Mouse (Mus musculus) telencephalon, adult 2 months (tissue): Measurements from ENCODE around the gene Os9.
A peak's percentile ranks its signal among the peaks of the same experiment; 100 is the strongest.
"Not testable (repeated sequence)": the region's sequence is repeated elsewhere in the genome, so short reads cannot be mapped to it uniquely, and the experiment has no call there.

Experiments used
- DNase-seq: peaks from one replicate; pipeline ENCODE4 v3.0.0-alpha.2; 2011; ENCODE audit warnings: low read depth, low spot score

The Os9 gene

DNA sequence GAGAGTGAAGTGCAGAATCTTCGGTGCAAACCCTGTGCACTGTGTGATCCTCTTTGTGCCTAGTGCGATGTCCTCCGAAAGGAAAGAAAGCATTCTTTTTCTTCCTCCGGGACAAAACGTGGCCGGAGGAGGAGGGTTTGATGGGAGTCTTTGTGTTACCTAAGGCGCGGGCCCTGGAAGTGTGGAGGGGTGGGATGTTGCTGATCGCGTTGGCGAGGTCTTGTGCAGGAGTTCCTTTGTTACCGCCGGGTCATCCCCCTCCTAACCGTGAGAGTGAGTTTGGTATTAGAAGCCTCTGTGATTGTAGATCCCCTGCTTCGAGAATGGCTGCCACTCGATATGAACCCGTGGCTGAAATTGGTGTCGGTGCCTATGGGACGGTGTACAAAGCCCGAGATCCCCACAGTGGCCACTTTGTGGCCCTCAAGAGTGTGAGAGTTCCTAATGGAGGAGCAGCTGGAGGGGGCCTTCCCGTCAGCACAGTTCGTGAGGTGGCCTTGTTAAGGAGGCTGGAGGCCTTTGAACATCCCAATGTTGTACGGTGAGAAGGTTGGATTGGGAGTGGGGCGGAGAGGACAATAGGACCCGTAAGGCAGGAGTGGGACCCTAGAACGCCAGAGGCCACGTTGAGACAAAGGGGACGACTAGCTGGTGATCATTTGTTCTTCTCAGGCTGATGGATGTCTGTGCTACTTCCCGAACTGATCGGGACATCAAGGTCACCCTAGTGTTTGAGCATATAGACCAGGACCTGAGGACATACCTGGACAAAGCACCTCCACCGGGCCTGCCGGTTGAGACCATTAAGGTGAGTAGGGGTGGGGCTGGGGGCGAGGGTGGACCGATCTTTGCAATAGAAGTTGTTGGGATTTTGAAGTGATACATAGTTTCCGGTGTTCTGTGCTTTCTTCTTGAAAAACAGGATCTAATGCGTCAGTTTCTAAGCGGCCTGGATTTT is 56.7 kb downstream of the Os9 start:
- DNase-seq = no peak

DNA sequence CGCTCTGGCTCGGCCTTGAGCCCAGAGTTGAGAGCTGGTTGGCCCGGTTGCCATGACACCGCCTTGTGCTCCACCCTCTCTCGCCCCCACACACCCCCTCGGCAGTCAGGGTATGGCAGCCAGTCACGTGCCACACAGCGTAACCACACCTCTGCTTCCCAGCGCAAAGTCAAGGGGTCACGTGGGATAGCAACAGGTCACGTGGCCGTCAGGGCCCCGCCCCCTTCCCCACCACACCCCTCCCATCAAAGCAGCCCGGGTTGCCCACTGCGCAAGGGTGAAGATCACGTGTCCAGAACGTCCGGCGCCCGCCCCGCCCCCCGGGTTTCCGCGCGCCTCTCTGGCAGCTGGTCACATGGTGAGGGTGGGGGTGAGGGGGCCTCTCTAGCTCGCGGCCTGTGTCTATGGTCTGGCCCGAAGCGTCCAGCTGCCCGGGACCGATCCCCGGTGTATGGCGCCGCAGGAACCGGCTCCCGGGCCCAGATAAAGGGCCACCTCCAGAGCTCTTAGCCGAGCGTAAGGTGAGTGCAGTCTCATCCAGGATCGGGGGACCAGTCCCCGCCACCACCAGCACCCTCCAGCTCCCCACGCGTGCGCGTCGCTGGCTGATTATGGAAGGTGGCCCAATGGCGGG is 57.6 kb downstream of the Os9 start, which contains the start of gene Cdk4:
TSS of gene Cdk4 (plus strand) at position 296 of the 634 bp plus-strand sequence.
- peak; percentile 98 for DNase-seq

DNA sequence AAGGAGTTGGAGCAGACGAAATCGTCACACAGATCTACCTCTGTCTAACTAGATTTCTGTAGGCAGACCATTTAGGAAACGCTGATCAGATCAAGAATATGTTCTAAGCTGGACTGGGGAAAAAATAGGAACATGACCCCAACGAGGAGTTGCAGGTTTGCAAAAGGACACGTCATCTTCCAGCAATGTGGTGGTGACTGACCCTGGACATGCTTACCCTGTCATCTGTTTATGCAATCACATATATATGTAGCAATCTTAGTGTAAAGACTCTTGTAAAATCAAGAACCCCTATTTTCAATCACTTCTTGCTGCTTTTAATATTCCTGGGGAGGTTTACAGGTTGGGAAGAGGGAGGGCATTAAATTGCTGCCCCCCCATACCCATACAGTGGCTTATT is 58.4 kb downstream of the Os9 start:
- DNase-seq = no peak

GRCm38 (mm10) chr10:127062101-127062500 is 58.8 kb downstream of the Os9 start:
- DNase-seq = not testable (repeated sequence)

- no peak for DNase-seq
These were observed 59.4 kb downstream of the Os9 start for GRCm38 (mm10) chr10:127061513-127061912.

- DNase-seq = no peak
These were observed 59.8 kb downstream of the Os9 start for GRCm38 (mm10) chr10:127061085-127061484.

GRCm38 (mm10) chr10:127059968-127060916 is 60.7 kb downstream of the Os9 start, which contains the start of gene March9:
Gene March9 (minus strand): TSS chr10:127060184.
- DNase-seq = no peak

- no peak for DNase-seq
These were observed 61.6 kb downstream of the Os9 start for GRCm38 (mm10) chr10:127059174-127059967.

DNA sequence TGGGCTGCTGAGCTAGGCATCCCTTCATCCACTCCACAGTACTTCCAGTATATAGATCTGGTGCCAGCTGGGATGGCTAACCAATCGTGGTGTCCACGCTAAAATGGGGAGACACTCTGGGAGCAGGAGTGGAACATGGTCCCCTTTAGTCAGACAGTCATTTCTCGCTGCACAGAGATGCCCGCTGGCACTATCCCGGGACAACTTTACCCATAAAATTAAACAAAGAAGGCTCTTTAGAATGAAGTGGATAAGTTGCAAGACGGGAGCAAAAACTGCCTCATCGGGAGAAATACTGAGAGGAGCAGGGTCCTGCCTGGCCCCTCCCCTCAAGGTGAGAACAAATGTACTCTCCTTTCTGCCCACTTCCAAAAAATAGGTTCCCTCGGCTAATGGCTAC is 62.2 kb downstream of the Os9 start:
- DNase-seq = no peak

- DNase-seq = no peak
These were observed 62.8 kb downstream of the Os9 start for GRCm38 (mm10) chr10:127058161-127058560.

DNA sequence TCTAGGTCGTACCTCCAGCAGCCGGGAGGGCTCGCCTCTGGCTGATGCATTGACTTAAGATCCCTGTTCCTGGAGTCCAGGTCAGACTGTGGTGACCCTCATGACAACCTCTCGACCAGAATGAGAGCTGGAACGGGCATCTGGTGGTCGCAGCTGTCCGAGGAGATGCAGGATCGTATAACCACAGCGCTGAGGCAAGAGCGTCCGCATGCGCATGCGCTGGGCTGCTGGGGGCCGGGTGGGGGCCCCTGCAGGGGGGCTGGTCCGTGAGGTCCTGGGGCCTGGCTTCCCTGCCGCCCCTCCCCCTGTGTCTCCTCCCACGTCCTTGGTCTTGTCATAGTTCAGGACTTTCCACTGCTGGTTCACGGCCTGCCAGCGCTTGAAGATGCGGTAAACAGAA is 64.4 kb downstream of the Os9 start:
- no peak for DNase-seq

DNA sequence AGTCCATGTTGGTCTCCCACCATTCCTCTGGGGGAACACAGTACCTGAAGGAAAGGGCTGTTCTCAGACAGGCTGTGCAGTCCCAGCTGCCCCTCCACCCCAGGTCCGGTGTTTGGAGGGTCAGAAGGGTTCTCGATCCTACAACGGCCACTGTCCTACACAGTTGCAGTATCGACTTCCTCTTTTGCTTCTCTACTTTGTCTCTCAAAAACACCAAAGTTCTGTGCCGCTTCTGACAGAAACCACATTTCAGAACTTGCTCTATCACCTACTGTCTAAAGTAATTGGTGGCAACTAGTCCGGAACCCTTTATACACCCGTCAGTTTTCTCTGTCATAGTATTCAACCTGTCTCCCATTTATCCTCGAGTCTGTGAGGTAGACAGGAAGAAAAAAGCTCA is 65.5 kb downstream of the Os9 start:
- DNase-seq = no peak

DNA sequence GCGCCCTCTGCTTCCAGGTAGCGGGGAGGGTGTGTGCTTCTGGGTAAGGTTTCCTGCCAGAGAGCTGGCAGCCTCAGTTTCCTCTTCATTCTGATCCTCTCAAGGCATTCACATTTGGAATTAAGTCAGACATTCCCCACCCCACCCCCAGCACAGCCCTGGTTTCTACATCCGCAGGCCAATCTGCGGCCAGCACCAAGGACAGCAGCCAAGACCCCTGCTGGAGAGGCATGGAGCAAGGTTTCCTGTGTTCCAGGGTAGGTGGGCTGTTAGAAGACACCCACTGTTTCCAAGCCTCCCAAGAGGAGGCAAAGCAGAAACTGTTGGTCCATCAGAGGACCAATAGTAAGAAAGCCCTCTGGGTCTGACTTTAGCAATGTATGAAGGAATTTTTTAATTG is 66.3 kb downstream of the Os9 start:
- DNase-seq = no peak

- no peak for DNase-seq
These were observed 70.8 kb downstream of the Os9 start for GRCm38 (mm10) chr10:127050119-127050474.

- DNase-seq = no peak
These were observed 71.4 kb downstream of the Os9 start for GRCm38 (mm10) chr10:127049395-127050118.

DNA sequence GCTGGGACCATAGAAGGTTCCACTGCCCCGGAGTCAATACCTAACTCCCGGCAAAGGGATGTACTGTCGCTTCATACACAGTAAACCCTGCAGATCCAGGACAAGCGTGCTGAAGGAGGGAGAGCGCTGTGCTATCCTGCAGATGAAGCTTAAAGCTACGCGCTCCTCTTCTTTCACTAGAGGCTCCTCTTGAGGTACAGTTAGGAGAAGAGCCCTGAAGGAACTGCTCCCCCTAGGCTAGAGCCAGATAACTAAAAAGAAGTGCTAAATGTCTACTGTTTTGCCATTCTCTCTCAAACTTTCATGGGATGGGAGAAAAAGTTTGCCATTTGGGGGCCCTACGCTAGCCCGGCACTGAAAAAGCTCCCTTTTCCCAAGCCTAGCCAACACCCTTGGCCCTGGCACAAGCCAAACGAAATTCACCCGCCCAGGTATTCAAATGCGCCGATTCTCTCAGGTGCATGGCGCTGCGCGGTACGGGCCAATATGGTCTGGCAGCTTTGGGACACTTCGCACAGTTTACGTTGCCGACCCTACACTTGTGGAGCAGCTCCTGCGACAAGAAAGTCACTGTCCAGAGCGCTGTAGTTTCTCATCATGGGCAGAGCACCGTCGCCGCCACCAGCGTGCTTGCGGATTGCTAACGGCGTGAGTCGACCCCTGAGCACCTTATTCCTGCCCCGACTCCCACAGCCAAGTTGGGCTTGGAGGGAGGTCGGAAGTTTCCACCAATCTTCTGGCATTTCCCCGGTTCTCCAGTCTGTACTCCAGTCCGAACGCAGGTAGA is 72.1 kb downstream of the Os9 start:
- no peak for DNase-seq

DNA sequence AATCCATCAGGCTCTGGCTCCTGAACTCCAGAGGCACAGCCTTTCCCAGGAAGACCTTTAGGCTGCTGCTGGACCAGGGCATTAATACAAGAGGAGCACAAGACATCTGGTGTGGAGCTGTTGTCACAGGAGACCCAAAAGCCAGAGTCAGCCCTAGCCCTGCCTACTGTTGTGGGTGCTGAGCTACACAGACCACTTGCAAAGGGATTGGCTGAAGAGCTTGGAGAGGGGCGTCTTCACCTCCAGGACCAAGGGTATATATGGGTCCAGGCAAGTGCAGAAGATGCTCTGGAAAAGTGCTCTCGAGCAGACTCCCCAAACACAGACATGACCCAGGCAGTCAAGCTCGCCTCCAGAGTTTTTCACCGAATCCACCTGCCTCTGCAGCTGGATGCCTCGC is 73.0 kb downstream of the Os9 start, which contains the start of gene Cyp27b1:
TSS of gene Cyp27b1 (plus strand) at position 297 of the 400 bp plus-strand sequence.
- no peak for DNase-seq
